Mouse (Mus musculus): ENCODE results near the gene Vmn2r83.
"Not testable (repeated sequence)": the region's sequence is repeated elsewhere in the genome, so short reads cannot be mapped to it uniquely, and the experiment has no call there.

Vmn2r83 gene

DNA sequence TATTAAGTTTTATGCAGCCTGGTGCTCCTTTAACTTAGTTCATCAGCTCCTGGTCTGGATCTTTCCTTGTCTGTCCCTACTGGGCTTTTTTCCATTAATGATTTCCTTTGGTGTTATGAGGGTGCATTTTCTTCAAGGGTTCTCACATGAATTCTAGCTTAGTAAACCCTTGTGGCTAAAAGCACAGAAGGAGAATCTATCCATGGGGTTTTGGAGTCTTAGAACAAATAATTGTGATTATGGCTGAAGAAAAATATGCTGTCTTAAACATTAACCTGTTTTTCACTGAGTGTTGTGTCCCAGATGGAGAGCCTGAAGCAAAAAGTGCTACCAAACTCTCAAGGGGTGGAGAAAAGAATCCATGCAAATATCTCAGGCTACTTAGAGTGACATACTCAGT is at the start of gene Vmn2r83:
Vmn2r83 (plus strand) TSS at position 301 of the 400 bp plus-strand sequence.
- DNase-seq (ENCODE audit: low spot score), result no peak

DNA sequence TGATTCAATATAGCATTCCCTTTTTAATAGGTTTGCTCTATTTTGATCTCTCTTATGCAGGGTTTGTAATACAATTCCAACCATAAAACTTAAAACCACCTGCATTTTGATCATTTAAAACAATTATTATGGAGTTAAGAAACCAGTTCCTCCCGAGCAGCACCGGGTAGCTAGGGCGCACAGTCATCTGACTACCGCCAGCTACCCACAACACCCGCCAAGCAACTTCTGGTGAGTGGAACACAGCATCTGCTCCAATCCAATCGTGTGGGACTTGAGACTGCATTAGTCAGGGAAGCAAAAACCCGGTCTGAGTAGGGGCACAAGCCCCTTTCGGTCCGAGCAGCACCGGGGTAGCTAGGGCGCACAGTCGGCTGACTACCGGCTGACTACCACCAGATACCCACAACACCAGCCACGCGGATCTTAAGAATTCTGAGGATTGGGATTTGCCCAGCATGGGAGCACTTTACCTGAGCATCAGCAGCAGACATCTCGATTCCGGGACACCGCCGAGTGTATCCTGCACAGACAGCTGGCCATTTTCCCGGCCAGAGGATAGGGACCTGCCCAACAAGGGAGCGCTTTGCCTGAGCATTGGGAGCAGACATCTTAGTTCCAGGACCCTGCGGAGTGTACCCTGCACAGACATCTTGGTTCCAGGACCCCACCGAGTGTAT is 33.2 kb upstream of the Vmn2r83 start:
- not testable (repeated sequence) for DNase-seq (ENCODE audit: low spot score)

DNA sequence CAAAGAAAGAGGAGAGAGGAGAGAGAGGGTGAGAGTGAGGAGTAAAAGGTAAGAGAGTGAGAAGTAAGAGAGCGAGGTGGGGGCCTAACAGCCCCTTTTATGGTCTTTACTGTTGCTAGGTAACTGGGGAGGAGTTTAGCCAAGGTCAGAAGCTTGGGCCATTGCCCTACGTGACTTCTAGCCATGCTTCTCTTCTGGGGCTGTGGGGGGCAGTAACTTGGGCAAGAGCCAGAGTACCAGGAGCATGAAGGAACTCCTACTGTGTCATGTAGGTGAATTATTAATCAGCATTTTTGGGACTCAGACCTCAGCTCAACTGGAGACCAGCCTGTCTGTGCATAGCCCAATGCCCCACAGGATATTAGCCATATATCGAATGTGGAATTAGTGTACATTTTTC is 27.4 kb downstream of the Vmn2r83 start:
- DNase-seq (ENCODE audit: low spot score), result no peak

DNA sequence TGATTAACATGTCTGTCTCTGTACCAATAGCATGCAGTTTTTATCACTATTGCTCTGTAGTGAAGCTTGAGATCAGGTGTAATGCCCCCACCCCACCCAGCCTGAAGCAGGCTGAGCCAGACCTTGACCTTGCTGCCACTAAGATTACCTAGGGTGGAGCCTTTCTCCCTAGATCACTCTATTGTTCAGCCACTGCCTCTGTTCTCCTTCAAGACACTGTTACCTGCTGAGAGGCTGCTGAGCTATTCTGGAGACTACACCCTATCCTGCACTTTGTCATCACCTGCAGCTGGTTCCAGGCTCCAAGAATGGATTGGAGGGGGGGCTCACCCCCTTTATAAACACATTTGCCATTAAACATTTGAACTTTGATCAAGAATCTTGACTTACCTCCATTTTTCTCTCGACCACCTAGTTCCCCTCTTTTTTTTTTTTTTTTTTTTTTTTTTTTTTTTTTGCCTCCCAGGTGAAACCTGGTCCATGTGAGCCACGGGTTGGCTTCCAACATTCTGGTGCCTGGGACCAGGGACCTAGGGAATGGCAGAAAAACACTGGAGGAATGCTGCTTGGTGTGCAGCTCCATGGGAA is 28.3 kb downstream of the Vmn2r83 start:
- no peak for DNase-seq (ENCODE audit: low spot score)

DNA sequence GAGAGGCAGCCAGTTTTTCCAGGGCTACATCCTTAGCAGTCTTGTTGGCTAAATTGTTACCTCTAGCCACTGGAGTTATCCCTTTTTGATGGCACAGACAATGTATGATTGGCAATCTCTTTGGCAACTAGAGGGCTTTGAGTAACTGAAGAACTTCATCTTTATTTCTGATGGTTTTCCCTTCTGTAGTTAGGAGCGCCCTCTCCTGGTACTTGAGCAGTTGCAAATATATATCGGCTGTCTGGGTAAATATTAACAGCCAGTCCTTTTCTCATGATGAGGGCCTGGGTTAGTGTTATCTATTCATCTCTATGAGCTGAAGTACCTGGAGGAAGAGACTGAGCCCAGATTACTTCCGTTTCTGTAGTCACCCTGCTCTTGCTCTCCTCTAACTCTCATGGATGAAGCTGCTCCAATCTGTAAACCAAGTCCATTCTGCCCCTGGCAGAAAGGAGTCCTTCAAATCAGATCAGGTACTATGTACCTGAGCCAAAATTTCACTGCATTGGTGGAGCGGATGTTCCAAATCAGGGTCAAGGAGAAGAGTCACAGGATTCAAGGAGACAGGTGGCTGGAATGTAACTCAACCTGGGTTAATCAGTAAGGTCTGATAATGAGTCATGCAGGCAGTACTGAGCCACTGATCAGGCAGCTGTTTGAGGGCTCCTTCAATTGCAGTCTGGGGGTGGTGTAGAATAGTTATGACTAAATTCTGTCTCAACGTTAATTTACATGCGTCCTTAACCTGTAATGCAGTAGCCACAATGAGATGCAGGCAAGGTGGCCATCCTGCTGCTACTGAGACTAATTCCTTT is 34.5 kb downstream of the Vmn2r83 start:
- no peak for DNase-seq (ENCODE audit: low spot score)

DNA sequence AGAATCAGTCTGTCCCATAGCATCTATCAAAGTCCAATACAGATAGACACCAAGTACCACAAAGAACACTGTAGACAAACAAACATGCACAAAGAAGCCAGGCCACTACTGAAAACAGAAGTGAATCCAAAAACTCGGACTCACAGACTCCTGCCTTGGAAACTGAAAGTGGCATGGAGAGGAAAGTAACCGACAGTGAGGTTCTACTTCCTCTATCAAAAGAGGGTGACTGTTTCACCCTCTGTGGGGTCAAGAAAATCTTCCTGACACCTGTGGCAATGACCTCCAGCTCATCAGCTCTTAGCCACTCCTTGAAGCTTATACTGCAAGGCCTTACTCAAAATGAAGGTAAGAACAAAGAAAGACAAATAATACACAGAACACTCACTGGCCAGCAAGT is 38.2 kb downstream of the Vmn2r83 start:
- DNase-seq (ENCODE audit: low spot score), result no peak

DNA sequence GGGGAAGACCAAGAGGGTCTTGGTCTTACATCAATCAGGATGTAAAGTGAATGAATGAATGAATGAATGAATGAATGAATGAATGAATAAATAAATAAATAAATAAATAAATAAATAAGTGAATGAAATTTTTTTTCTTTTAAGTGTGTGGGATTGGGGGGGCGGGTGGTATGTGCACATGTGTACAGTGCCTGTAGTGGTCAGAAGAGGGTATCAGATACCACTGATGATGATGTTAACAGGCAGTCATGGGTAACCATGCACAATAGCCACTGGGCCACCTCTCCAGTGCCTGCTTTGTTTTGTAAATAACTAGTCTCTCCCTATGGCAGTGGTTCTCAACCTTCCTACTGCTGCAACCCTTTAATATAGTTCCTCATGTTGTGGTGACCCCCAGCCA is 55.9 kb downstream of the Vmn2r83 start:
- DNase-seq (ENCODE audit: low spot score), result no peak

DNA sequence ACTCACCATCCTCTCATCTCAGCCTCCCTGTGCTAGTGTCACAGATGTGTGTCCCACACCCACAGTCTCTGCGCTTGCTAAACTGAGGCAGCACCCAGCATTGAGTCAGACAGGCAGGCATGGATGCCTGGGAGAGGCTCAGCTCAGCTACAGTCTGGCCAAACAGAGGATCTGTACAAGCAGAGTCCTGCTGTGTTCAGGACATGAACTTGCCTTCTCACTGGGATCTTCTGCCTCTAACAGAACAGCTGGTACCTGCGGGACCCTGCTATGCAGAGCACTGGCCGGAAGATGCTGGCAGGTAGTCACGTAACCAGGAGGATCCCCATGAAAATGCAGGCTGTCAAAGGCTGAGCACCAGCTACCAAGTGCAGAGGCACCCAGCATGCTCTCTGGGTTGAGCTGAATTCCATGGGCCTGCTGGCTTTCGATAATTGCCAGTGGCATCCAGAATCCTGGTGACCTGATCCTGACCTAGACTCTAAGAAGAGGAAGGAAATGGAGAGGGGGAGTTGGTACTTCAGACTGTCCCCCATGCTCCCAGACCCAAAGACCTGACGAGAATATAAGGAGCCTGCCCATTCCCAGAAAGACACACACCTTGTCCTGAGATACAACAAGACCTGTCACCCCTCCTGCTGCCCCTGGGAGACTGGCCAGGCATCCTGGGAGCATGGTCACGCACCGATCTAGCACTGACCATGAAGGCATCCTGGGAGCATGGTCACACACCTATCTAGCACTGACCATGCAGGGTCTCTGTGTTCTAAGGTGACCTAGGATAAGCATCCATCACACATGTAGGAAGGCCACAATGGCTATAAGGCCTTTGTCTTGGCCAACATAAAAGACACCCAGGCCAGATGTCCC is 57.2 kb downstream of the Vmn2r83 start:
- no peak for DNase-seq (ENCODE audit: low spot score)

DNA sequence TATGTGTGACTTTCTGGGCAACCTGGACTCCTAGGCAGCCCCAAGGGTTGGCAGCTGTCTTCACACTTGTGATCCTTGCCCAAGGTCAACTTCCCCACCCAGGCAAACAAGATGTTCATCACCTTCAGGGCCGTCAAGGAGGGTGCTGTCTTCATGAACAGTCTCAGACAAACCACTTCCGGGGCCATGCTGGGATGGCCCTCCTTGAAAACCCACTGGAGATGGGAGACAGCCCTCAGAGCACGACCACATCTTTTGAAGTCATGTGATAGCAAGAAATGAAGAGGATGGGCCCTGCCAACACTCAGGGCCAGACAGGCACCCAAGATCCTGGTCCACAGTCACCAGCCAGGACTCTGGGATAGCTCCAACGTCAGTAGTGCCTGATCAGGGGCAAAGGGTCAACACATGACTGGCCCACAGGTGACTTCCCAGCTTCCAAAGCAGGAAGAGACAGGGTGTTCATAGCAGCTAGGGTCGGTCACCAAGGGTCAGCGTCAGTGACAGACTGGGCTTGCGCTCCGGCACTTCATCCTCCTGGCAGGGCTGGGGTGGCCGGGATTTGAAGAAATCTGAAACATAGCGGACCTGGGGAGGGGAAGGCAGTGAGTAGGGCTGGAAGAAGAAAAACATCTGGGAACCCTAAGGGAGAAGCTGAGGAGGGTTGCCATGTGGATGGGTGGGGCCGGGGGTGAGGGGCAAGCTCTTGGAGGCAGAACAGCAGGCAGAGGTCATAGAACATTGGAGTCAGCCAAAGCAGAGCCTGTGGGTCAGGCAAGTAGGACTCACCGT is 58.3 kb downstream of the Vmn2r83 start:
- DNase-seq (ENCODE audit: low spot score), result no peak

DNA sequence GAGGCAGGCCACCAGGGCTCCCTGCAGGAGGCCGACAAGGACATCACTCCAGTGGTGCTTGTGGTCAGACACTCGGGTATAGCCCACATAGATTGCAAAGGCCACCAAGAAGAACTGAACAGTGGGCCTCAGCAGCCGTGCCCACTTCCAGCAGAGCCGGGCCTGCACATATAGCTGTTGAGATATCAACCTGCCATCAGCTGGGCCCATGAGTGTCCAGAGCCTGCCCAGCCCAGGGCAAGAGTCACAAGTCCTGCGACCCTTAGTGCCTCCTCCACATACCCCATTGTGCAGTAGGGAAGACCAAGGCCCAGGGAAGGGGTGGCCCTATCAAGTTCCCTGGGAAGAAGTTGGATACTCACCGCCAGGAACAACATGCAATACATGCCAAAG is 58.9 kb downstream of the Vmn2r83 start:
- DNase-seq (ENCODE audit: low spot score), result no peak

DNA sequence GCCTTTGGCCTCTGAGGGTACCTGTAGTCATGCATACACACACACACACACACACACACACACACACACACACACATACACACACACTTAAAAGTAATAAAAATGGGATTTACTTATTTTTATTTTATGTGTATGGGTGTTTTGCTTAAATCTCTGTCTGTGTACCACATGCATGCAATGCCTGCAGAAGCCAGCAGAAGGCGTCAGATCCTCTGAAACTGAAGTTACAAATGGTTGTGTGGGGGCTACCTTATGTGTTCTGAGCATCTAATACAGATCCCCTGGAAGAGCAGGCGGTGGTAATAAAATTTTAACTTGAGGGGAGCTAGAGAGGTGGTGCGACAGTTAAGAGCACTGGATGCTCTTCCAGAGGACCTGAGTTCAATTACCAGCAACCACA is 59.5 kb downstream of the Vmn2r83 start:
- DNase-seq (ENCODE audit: low spot score), result no peak

DNA sequence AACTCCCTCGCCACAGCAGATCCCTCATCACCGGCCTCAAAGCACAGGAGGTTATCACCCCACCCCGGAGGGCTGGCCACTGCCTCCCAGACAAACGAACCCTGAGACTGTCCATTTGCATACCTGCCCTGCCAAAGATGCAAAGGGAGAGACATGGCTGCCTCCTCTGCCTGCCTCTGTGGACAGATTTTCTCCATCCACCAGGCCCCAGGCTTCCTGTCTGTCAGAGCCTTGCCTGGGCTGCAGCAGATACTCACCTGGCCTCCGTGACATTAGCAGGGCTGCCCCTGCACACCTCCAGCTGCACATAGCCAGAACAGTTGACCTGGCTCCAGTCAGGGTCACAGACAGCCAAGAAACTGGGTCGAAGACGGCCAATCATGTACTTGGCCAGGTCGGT is 61.7 kb downstream of the Vmn2r83 start:
- DNase-seq (ENCODE audit: low spot score), result no peak

DNA sequence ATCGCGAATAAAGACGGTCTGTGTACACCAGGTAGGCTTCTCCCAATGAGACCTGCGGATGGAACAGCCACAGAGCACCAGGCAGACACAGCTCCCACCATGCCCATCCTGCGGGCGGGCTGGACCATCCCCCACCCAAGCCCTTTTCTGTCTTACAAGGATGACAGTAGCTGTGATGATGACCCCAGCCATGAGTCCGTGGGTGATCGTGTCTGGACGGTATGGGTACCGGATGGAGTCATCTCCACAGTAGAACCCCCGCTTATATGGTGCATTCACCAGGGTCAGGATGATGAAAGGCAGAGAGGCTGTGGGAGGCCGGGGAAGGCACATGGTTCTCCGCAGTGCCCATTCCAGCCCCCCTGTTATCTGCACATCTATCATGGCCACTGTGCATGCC is 62.2 kb downstream of the Vmn2r83 start:
- DNase-seq (ENCODE audit: low spot score), result no peak

DNA sequence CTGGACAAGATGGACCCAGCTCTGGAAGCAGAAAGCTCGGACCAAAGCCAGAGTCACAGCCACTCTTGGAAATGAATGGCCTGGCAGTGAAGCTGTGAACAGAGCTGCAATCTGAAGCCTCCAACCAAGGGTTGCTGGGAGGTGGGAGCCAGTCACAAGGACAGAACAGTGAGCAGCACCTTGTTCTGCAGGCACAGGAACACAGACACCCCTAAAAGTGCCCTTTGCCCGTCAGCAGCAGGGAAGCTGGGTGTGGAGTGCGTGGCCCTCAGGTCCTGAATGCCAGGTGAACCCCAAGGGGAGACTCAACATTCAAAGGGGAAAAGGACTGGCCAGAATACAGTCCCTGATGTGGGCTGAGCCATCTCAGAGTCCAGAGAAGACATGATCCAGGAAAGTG is 63.1 kb downstream of the Vmn2r83 start:
- no peak for DNase-seq (ENCODE audit: low spot score)

DNA sequence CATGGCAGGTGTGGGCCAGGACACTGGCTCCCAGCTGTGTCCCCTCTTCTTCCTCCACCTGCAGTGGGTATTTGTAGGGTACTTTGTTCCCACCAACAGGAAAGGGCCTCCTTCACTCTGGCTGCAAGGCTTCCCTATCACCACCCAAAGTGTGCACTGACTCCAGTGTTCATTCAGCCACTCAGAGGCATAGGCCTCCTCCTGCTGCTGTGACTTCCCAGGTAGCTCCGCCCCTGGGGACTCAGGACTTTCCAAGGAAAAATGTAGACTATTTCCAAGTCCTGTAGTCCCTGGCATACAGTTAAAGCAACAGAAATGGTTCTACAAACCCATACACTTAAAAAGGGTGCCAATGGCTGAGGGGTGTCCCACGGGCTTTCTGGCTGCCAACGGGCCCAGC is 64.1 kb downstream of the Vmn2r83 start:
- DNase-seq (ENCODE audit: low spot score), result no peak

DNA sequence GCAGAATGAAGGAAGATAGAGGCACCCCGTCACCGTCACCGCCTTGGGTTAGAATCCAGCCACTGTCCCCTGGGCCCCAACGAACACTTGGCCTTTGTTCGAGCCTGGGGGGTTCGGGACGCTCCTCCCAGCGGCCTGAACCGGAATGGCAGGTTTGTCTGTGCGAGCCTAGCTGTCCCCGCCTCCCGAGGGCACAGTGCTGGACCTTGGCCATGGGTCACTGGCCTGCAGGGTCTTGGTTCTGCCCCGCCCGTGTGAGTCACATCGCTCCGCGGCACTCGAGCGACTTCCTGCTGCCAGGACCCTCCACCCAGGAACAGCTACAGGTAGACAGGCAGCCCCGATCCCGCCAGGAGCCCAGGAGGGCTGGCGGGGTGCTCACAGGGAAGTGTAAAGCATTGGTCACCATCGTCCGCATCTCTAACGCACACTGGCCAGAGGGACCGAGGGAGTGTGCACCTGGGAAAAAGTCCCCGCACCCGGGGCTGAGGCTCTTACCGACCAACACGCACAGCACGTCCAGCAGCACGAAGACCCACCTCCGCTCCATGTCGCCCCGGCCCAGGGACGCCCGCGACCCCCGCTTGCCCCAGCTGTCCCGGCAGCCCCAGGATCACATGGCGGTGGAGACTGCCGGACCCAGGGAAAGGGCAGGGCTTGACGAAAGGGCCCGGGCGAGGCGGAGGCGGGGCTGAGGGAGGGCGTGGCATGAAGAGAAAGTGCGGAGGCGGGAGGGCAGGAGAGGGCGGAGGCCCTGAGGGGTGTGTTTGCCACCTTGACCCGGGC is 64.8 kb downstream of the Vmn2r83 start, which contains the start of gene Plpp2:
Plpp2 (minus strand) TSS at position 671 of the 786 bp plus-strand sequence.
- peak; percentile 32 for DNase-seq (ENCODE audit: low spot score)

DNA sequence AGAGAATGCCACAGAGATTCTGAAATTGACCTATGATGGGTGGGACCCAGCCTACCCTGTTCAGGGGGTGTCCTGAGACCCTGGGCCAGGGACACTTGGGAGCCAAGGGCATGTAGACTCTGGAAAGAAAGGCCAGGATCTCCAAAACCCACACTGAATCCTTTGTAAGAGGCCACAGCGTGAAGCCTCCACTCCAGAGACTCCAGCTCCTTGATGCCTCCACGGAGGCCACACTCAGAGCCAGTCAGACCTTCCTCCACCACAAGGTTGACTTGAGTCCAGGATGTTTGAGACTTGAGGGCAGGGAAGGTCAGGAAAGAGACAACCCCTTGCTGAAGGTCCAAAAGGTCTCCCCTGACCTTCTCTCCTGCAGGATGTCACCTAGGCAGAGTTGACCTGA is 65.9 kb downstream of the Vmn2r83 start:
- no peak for DNase-seq (ENCODE audit: low spot score)

DNA sequence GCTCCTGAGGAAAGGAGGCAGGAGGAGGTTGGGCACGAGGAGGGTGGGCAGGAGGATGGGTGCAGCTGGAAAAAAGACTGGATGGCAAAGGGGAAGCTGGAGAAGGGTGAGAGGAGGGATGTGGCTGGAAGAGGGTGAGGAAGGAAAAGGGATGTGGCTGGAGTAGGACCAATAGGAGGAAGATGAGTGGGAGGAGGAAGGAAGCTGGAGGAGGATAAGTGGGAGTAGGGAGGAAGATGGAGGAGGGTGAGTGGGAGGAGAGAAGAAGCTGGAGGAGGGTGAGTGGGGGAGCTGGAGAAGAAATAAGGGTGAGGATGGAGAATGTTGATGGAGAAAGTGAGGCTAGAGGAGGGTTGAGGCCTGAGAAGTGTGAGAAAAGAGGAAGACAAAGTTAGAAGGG is 66.9 kb downstream of the Vmn2r83 start:
- DNase-seq (ENCODE audit: low spot score), result no peak

DNA sequence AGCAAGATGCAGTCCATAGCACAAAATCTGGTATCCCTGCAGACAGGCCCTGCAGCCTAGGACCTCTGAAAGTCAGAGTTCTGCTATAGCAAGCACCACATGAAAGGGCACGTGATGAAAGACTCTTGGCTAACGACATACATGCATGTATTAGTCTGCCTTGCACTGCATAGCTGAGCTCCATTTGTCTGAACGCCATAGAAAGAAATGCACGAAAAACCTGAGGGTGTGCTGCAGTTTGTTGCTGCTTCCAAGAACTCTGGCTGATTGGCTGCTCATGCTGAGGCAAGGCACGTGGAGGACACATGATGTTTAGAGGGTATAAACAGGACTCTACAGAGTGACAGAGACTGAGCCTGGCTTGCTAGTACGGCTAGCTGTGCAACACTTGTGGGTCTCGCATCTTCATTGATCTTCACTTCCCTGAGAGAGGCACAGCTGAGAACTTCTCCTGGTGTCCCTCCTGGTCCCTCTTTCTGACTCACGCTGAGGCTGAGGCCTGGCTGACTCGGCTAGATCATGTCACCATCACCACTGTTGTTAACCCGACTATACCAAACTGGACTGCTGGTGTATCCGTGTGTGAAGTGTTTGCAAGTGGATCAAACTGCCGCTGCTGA is 68.0 kb downstream of the Vmn2r83 start:
- DNase-seq (ENCODE audit: low spot score), result no peak

DNA sequence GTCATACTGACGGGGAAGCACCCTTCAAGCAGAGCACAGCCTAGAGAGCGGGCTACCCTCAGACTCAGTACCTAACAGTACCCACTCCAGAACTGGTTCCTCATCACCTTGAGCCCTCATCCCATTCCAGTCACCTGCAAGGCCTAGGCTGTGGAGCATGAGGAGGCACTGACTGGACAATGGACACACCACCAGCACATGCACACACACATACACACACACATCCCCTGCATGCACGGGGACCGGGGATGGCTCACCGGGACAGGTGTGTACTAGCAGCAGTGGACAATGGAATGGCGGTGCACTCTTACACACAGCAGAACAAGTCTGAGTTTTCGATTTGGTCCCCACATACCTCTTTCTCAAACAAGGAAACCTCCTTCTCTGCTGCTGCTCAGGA is 68.7 kb downstream of the Vmn2r83 start:
- DNase-seq (ENCODE audit: low spot score), result no peak

All from T-cell, adult 2 months (primary cell).